Mouse (Mus musculus) cerebellum, adult 2 months (tissue): ENCODE measurements around the gene Ifnlr1. TPM values are rescaled to one million over a fixed set of nuclear protein-coding genes. Genes with fewer than 3 reads are reported as not detected.
A peak's percentile ranks its signal among the peaks of the same experiment; 100 is the strongest.

Experiments used
- DNase-seq, 2 experiments: peaks; one replicate each; pipeline ENCODE4 v3.0.0; 2021
- H3K27ac ChIP-seq: fragments of 200-500 bp; 2 replicates; pipeline ENCODE4 v1.5.1; 2012; ENCODE audit warnings: low read length, control low read depth, inconsistent platforms; ENCODE audit not compliant: insufficient read depth
- H3K27me3 ChIP-seq: fragments of 200-500 bp; 2 replicates; pipeline ENCODE4 v1.6.1; 2012; ENCODE audit warnings: inconsistent platforms, mild to moderate bottlenecking, low read length, moderate library complexity; ENCODE audit not compliant: control insufficient read depth, insufficient read depth
- H3K4me1 ChIP-seq: fragments of 200-500 bp; 2 replicates; pipeline ENCODE4 v1.6.1; 2011; ENCODE audit warnings: low read length; ENCODE audit not compliant: control insufficient read depth, insufficient read depth
- H3K4me3 ChIP-seq: fragments of 200-500 bp; replicated peaks from 2 replicates; pipeline ENCODE3; 2011; ENCODE audit warnings: mild to moderate bottlenecking, low read depth, low read length, control low read depth; ENCODE audit not compliant: insufficient read depth
- CTCF ChIP-seq: fragments of 200-500 bp; IDR thresholded peaks from 2 replicates; pipeline ENCODE4 v1.5.1; 2011; ENCODE audit warnings: low read depth, mild to moderate bottlenecking, control low read depth, low read length, moderate library complexity, borderline replicate concordance; ENCODE audit not compliant: insufficient read depth
- POLR2A ChIP-seq: fragments of 200-500 bp; IDR thresholded peaks from 2 replicates; pipeline ENCODE4 v1.6.1; 2011; ENCODE audit warnings: low read length, control low read depth, borderline replicate concordance; ENCODE audit not compliant: insufficient read depth
- WGBS: fragments of 180-500 bp; shearing (Covaris S2); methylation state at CpG from one replicate; pipeline ENCODE4 v1.1.7; 2018; 5-methylcytosine and 5-hydroxymethylcytosine counted together
- polyA plus RNA-seq: library from polyadenylated mRNA; depleted of rRNA; stranded (reverse); fragments of >200 nt; gene quantifications from 2 replicates; pipeline ENCODE4 v1.2.3, GENCODE M21; 2012

Gene Ifnlr1
- polyA plus RNA-seq, 1 experiment: 0.52 TPM

- WGBS: 56% methylated on average over 7 of the region's 7 CpGs
- Histone ChIP-seq H3K4me3 (no peak overlapping the region), H3K27me3 (peaks cover 4% of the 10 kb centered on the region; the same call in 1 of the 2 replicates), H3K27ac (no peak overlapping the region), H3K4me1 (no peaks in the 10 kb centered on the region)
- TF ChIP-seq POLR2A: no peak
- no peak for TF ChIP-seq CTCF
- DNase-seq: no peak
Measured at GRCm38 (mm10) chr4:135689797-135690196, 3.7 kb downstream of the Ifnlr1 start.

DNA sequence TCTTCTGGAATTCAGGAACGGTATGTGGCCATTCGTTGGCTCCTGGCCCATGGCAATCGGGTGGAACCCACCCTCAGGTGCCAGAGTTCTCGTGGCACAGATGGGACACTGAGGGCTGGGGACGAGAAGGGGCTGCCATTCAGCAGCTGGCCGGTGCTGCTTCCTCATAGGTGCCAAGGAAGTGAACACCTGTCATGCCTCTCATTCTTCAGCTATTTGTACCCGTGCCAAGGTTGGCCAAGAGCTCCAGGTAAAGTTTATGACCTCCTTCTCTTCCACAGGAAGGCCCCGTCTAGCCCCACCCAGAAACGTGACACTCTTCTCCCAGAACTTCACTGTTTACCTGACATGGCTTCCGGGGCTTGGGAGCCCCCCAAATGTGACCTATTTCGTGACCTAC lies 4.2 kb downstream of the Ifnlr1 start:
- TF ChIP-seq CTCF (no peak), POLR2A (no peak)

GRCm38 (mm10) chr4:135692916-135693315 lies 6.8 kb downstream of the Ifnlr1 start:
- 78% methylated on average over 4 of the region's 4 CpGs for WGBS
- H3K4me1 ChIP-seq: no peaks in the 10 kb centered on the region
- no peak overlapping the region for H3K4me3 ChIP-seq
- H3K27ac ChIP-seq: no peak overlapping the region
- H3K27me3 ChIP-seq: no peaks in the 10 kb centered on the region; the same call in 1 of the 2 replicates
- no peak for TF ChIP-seq CTCF
- no peak for TF ChIP-seq POLR2A
- no peak for DNase-seq

More for the DNA sequence above, 4.2 kb downstream of the Ifnlr1 start:
- 54% methylated on average over 11 of the region's 11 CpGs for WGBS
- Histone ChIP-seq H3K27me3 (peaks cover 4% of the 10 kb centered on the region; the same call in 1 of the 2 replicates), H3K4me3 (no peak overlapping the region), H3K27ac (no peak overlapping the region), H3K4me1 (no peaks in the 10 kb centered on the region)
- DNase-seq: no peak

DNA sequence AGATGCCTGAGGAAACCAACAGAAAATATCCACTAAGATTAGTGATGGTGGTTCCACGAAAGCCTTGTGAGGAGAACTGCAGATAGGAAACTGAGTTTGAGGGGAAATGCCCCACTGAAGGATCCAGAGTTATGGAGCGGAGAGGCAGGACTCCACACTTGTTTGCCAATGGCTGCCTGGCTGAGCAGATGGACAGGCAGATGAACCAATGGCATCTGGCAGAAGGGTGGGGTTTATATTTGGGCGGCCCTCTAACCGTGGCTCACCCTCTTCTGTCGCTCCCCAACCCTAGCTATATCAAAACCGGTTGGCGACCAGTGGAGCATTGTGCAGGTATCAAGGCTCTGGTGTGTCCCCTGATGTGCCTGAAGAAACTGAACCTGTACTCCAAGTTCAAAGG lies 12.4 kb downstream of the Ifnlr1 start:
- WGBS: 83% methylated on average over 7 of the region's 7 CpGs
- no peaks in the 10 kb centered on the region; the same call in 1 of the 2 replicates for H3K4me1 ChIP-seq
- peak overlapping the region; percentile 32 for H3K4me3 ChIP-seq
- no peaks in the 10 kb centered on the region for H3K27me3 ChIP-seq
- DNase-seq: no peak
- H3K27ac ChIP-seq: no peak overlapping the region
- no peak for TF ChIP-seq CTCF
- no peak for TF ChIP-seq POLR2A

DNA sequence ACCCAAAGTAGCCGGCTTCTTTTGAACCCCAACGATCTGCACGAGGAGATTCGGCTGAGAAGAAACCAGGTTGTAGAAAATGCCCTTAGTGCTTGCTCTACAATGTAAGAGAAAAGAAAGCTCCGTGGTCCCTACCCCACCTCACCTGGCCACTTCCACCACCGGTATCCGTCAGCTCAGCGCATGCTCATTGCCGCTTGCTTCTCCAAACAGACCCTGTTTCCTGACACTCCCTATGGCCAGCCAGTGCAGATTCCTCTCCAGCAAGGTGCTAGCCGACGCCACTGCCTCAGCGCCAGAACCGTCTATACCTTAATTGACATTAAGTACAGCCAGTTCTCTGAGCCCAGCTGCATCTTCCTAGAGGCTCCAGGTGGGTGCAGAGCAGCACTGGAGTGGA lies 17.4 kb downstream of the Ifnlr1 start:
- Histone ChIP-seq H3K4me3 (no peak overlapping the region), H3K27me3 (no peaks in the 10 kb centered on the region), H3K27ac (no peak overlapping the region), H3K4me1 (no peaks in the 10 kb centered on the region; the same call in 1 of the 2 replicates)
- 82% methylated on average over 13 of the region's 13 CpGs for WGBS
- TF ChIP-seq CTCF (no peak), POLR2A (no peak)
- DNase-seq: no peak

DNA sequence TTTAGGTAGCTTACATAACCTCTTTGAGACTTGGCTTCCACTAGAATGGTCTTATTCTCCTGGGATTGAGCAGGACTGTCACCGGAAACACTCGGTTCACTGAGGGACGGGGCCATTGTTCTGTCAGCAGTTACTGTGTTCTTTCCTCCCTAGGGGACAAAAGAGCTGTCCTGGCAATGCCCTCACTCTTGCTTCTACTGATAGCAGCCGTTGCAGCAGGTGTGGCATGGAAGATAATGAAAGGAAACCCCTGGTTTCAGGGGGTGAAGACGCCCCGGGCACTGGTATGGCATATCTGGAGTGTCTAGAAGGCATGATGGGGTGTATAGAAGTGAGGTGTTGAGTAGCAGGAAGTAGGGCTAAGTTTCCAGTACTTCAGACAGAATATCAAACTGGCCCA lies 17.9 kb downstream of the Ifnlr1 start:
- Histone ChIP-seq H3K27ac (no peak overlapping the region), H3K4me3 (no peak overlapping the region), H3K27me3 (no peaks in the 10 kb centered on the region), H3K4me1 (no peaks in the 10 kb centered on the region; the same call in 1 of the 2 replicates)
- no peak for TF ChIP-seq POLR2A
- no peak for TF ChIP-seq CTCF
- no peak for DNase-seq
- WGBS: 27% methylated on average over 6 of the region's 6 CpGs

DNA sequence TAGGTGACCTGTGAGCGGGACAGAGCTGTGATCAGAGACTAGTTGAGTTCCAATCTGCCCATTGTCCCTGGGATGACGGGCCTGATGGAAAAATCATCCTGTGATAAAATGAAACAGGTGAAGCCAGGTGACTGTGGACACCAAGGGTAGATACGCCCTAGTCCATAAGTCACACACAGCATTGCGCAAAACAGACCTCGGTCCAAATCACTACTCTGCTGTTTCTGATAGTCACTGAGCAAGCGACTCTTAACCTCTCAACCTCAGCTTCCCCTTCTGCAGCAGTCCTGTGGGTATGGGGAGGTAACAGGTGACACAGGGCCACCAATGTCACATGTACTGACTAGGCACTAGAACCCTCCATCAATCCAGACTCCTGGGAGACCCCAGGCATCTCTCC lies 20.0 kb downstream of the Ifnlr1 start:
- Histone ChIP-seq H3K27me3 (no peaks in the 10 kb centered on the region), H3K4me3 (no peak overlapping the region), H3K27ac (no peak overlapping the region), H3K4me1 (no peaks in the 10 kb centered on the region)
- WGBS: 97% methylated on average over 6 of the region's 6 CpGs
- no peak for TF ChIP-seq POLR2A
- no peak for TF ChIP-seq CTCF
- no peak for DNase-seq

GRCm38 (mm10) chr4:135709072-135709564 lies 23.0 kb downstream of the Ifnlr1 start:
- H3K4me3 ChIP-seq: peak overlapping the region; percentile 35
- DNase-seq: peak; percentile 45 to 70
- no peak overlapping the region for H3K27ac ChIP-seq
- 8% methylated on average over 8 of the region's 8 CpGs for WGBS
- TF ChIP-seq CTCF: peak; percentile 68
- TF ChIP-seq POLR2A: no peak
- no peaks in the 10 kb centered on the region for H3K27me3 ChIP-seq
- H3K4me1 ChIP-seq: no peaks in the 10 kb centered on the region
